Mouse (Mus musculus): ENCODE results near the gene Lrrc56.

- TF ChIP-seq EP300 (IDR thresholded peaks at IDR 0.05; ENCODE audit: low read length) (no peak), HCFC1 (IDR thresholded peaks at IDR 0.05; ENCODE audit: low read depth, low read length) (peak; percentile 79), PAX5 (IDR thresholded peaks at IDR 0.05; ENCODE audit: low read length) (no peak), CHD1 (IDR thresholded peaks at IDR 0.05; ENCODE audit: low read depth, low read length) (peak; percentile 80; the same call in 1 of the 2 replicates), ZMIZ1 (IDR thresholded peaks at IDR 0.05; ENCODE audit: low read depth, low read length) (peak; percentile 90), POLR2AphosphoS2 (IDR thresholded peaks at IDR 0.05; ENCODE audit: low read depth, low read length) (peak; percentile 92; the same call in 1 of the 2 replicates), POLR2A (IDR thresholded peaks at IDR 0.05; ENCODE audit: low read depth, low read length) (peak; percentile 92), NRF1 (IDR thresholded peaks at IDR 0.05; ENCODE audit: low read depth, low read length) (peak; percentile 87), TBP (conservative IDR thresholded peaks at IDR 0.05; ENCODE audit: low read depth, low read length) (peak; percentile 64; the same call in 1 of the 2 replicates), ETS1 (conservative IDR thresholded peaks at IDR 0.05; ENCODE audit: low read depth, low read length) (peak; percentile 62), GABPA (IDR thresholded peaks at IDR 0.05; ENCODE audit: insufficient replicate concordance, low read depth, low read length) (no peak)
Measured at GRCm38 (mm10) chr7:141172116-141173006, 21.6 kb upstream of the Lrrc56 start, which contains the start of gene Rnh1.

Data from CH12.LX (cell line).